Mouse (Mus musculus) cerebellum, adult 8-10 months (tissue): ENCODE data around the gene Npcd.

Experiments used
- DNase-seq: peaks from one replicate; pipeline ENCODE4 v3.0.0; 2022

Gene Npcd

DNA sequence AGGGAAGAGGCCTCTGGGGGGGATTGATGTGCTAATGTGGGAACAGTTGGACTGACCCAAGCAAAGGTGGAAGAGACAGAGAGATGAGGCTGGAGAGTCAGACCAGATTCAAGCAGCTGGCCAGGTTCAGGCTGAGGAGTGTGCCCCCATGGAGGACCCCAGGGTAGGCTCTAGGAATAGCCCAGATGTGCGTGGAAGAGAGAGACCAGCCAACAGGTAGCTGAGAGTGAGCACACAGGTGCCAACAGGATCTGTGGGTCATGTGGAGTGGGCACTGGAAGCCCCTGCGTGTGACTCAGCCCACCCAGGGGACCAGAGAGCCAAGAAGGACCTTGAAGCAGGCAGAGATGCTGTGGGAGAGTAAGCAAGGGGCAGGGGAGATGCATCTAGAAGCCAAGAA lies 32.4 kb downstream of the Npcd start:
- DNase-seq, result no peak

- DNase-seq, result no peak
Observed at GRCm38 (mm10) chr15:79800701-79801100, 33.3 kb downstream of the Npcd start.

DNA sequence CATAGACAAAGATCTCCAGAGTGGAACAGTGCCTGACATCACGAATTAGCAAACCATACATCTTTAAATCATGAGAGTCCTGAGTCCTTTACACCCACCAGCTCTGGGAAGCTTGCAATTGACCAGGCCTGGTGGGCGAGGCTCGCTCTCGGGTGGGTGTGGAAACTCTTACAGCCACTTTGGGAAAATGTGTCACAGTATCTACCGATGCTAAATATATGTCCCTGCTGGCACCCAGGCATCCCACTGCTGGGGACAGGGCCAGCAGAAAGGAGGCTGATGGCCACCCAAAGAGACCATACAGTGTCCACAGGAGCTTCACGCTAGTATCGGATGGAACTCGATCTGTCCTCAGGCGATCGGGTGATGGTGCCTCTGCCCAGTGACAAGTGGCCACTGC lies 35.4 kb downstream of the Npcd start:
- no peak for DNase-seq

DNA sequence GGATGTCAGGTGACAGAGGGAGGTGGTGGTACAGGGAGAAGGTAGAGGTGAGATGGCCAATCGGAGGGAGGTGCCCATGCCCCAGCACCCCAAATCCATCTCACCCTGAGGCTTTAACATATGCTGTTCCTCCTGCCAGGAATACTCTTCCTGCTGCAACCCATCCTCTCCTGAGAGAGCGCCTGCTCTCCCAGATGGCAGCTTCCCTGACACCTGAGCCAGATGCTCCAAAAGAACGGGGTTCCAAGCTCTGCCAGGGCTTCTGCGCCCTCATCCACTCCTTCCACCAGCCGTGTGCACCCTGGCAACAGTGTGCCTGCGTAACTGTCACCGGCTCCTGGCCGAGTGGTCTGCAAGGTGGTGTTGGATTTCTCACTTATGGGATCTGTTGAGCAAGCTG lies 36.4 kb downstream of the Npcd start:
- DNase-seq, result no peak

DNA sequence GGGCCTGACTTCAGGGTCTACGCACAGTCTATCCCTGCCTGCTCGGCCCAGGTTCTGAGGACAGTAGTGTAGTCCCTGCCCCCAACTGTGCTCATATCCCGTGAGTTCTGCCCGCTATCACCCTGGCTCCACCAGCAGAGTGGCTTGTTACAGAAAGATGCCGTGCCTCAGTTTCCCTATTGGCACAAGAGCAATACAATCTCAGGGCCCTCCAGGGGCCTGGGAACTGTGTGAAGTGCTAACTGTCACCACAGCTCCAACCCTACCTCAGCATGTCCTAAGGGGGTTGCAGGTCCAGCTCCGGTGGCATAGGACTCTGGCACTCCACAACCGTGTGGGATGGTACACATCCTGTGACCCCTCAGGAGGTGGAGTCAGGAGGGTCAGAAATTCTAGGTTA lies 36.9 kb downstream of the Npcd start:
- DNase-seq, result no peak

- no peak for DNase-seq
Observed at GRCm38 (mm10) chr15:79796256-79796655, 37.8 kb downstream of the Npcd start.

DNA sequence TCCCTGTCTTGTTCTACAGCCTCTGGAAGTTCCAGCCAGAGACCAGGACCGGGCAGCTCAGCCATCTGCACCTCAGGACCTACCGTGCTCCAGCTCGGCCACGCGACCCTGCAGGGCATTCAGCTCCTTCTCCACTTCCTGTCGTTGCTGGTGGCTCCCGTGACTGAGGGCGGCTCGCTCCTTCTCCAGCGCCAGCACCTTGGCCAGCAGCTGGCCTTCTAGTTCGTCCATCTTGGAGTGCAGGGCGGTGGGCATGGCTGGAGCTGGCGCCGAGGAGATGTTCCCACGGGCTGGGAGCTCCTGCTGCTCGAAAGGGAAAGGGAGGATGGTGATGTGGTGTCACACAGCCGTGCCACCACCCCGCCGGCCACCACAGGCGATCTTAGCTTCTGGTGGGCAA lies 39.9 kb downstream of the Npcd start:
- no peak for DNase-seq

- DNase-seq, result no peak
Observed at GRCm38 (mm10) chr15:79793076-79793475, 41.0 kb downstream of the Npcd start.

GRCm38 (mm10) chr15:79792455-79792854 lies 41.6 kb downstream of the Npcd start:
- DNase-seq, result peak; percentile 54

DNA sequence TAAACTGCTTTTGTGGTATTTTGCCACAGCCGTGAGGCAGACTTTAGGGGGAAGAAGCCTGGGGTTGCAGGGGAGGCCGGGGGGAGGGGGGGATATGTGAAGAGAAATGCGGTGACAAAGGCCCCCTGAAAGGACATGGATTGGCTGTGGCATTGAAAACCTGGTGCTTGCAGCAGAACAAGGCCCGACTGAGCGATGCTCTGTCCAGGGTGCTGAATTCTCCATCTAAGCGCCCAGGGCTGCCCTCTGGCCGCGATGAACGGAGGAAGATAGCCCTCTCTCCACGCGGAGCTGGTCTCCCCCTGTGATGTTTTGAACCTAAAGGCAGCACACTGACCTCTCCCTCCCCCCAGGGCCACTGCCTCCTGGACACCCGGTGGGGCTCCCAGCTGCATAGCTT lies 42.5 kb downstream of the Npcd start:
- DNase-seq, result peak; percentile 22

- peak; percentile 62 for DNase-seq
Observed at GRCm38 (mm10) chr15:79790905-79791304, 43.1 kb downstream of the Npcd start.

DNA sequence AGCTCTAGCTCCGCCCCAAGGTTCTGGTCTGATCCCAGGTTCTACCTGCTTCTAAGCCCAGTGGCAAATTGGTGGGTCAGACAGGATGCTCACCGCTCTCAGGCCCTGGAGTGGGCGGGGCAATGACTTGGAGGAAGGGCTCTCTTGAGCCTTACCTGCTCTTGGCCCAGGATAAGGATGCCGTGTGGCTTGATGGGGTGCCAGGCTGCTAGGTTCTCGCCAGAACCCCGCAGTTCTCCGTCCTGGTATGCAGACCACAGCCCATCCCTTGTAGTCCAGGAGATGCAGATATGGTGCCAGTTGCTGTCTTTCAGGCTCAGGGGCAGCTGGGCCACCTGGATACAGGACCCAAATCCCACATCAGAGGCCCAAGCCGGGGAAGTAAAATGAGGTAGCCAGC lies 43.9 kb downstream of the Npcd start:
- DNase-seq, result peak; percentile 50

- DNase-seq, result no peak
Observed at GRCm38 (mm10) chr15:79787815-79788214, 46.2 kb downstream of the Npcd start.

GRCm38 (mm10) chr15:79785056-79785455 lies 49.0 kb downstream of the Npcd start:
- DNase-seq, result no peak

GRCm38 (mm10) chr15:79777749-79778148 lies 56.3 kb downstream of the Npcd start, which contains the start of gene Dnal4:
Gene Dnal4 (minus strand): TSS chr15:79777849.
- DNase-seq, result no peak

DNA sequence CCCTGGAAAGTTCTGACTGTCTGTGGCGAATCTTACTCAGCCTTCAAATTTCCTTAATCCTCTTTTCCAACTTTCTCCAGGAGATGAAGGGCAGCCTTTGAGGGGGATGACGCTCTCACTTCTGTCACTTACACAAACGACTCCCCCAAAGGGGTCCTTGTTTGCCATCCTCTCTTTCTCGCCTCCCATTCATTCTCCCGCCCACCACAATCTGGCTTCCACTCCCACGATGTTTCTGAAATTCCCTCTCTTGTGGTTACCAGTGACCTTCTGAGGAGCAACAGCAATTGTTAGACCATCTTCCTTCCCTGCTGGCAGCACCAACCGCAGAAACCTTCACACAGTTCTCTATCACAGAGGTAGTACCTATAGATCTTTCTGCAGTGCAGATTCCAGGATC lies 58.4 kb downstream of the Npcd start:
- DNase-seq, result no peak

GRCm38 (mm10) chr15:79774117-79775027 lies 59.7 kb downstream of the Npcd start:
- DNase-seq, result peak; percentile 95

DNA sequence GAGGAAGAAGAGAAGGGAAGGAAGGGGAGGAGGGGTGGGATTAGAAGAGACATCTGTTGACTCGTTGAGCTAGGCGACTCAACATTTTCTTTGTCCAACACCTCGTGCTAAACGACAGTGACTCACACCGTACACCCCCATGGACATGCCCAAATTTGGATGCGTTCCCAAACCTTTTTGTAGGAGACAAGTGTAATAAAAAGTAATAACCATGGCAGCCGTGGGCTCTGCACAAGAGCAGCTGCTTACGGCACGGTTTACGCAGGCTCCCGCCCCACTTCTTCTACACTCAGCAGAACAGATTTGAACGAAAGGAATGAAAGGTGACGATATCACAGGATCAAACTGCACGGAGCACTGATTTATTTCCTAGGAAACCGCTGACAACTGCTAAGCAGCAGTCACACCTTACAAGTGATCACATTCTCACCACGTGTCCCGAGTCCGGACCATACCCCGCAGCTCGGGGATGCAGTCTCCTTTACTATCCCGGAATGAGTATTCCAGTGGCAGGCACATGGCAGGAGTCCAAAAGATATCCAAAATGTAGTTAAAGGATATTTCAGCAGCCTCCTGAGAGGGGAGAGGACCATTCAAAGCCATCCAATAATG lies 63.3 kb downstream of the Npcd start:
- no peak for DNase-seq

DNA sequence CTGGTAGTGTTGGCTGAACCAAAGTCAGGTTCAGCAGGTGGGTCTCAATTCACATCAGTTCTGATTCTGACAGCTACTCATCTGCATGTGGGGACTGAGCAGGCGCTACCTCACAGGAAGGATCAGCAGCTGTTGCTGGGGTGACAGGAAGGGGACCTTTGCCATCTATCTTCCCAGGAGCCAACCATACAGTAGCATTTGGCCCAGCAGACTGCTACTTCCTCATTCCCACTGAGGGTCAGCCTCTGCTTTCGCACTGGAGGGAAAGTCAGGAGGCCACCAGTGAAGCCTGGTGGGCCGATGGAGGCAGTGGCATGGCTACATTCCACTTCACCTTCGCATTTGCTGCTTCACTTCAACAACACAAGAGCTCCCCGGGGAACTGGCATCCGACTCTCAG lies 65.7 kb downstream of the Npcd start:
- no peak for DNase-seq

DNA sequence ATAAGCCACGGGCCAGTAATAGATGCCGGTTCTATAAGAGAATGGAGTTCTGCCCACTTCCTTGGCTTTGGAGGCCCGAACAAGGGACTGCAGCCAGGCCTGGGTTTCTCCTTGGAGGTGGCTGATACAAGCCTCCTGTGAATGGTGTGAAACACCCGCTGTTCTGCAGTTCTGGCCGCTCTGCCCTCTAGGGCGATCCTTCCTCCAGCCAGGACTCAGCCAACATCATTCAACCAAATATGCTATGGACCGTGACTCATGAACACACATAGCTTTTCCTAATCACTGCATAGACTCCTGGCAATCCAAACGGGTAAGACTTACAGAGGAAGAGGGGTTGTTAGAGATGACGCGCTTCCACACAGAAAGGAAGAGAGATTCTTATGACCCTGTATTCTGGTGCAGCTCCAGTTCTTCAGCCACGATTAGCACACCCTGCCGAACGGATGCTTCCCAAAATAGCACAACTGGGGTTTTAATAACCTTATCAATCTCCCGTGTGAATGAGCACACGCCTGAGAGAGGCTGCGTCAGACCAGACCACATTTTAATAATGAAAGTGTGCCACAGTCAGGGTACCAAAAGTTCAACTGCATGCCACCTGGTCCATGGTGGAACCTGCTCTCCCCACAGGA lies 66.6 kb downstream of the Npcd start:
- DNase-seq, result no peak

DNA sequence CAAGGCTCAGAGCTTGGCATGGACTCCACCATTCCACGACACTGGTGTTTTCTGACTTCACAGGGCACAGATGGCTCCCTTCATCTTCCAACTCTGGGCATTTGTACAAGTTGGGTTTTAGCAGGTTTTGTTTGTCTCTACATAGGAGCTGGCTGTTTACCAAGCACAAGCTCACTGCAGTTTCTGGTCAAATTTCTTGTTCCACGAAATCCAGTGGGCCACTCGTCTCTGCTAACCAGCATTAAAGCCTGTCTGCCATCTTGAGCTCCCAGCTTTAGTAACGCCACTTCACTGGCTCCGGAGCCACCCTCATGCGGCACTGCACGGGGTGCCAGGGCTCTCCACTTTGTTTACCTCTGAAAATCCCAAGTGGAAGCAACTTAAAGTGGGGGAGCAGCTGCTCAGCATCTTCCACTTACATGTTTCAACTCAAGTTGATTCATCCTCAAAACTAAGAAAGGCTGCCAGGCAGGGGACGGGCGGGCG lies 67.4 kb downstream of the Npcd start:
- DNase-seq, result peak; percentile 57

GRCm38 (mm10) chr15:79766168-79766567 lies 67.9 kb downstream of the Npcd start:
- no peak for DNase-seq

DNA sequence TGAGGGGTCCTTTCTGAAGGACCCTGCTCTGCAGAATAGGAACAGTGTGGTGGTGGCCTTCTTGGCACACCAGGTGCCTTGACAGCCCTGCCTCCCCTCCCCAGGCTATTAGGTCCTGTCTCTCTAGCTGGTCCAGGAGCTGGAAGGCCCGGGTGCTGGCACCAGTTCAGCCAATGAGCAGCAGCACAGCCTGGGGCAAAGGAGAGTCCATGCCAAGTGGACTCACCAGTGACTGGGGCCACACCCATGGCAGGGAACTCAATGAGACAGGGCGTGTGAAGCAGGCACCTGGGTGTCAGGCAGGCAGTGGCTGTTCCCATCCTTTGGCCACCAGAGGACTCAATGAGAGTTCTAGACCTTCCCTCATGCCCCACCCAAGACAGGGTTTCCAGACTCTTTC lies 68.7 kb downstream of the Npcd start:
- DNase-seq, result peak; percentile 61
